Mouse (Mus musculus) hindbrain, embryonic 14.5 days (tissue): ENCODE measurements around the gene Acp2. TPM values are rescaled to one million over a fixed set of nuclear protein-coding genes. Genes with fewer than 3 reads are reported as not detected.

ENCODE experiments used
- ATAC-seq: fragments of 200-750 bp; cut with Nextera tagmentation; 2 replicates; pipeline ENCODE4 v1.8.0; 2017; ENCODE audit warnings: moderate number of reproducible peaks, mild to moderate bottlenecking, moderate TSS enrichment, moderate library complexity; ENCODE audit not compliant: low FRiP score
- DNase-seq: peaks from one replicate; pipeline ENCODE4 v3.0.0-alpha.2; 2015; ENCODE audit warnings: low spot score
- H3K27ac ChIP-seq: fragments of 300-500 bp; sonication (generic); 2 replicates; pipeline ENCODE4 v1.5.1; 2014; ENCODE audit warnings: mild to moderate bottlenecking, moderate library complexity
- H3K27me3 ChIP-seq: fragments of 300-500 bp; sonication (generic); 2 replicates; pipeline ENCODE4 v1.6.1; 2014; ENCODE audit warnings: mild to moderate bottlenecking, low read length, mixed read lengths; ENCODE audit not compliant: control insufficient read depth, insufficient read depth
- H3K36me3 ChIP-seq: fragments of 300-500 bp; sonication (generic); replicated peaks from 2 replicates; pipeline ENCODE4 v1.6.1; 2014; ENCODE audit not compliant: control insufficient read depth, insufficient read depth
- H3K4me1 ChIP-seq: fragments of 300-500 bp; sonication (generic); replicated peaks from 2 replicates; pipeline ENCODE4 v1.6.1; 2014; ENCODE audit warnings: antibody characterized with exemption, low read length, mixed read lengths; ENCODE audit not compliant: control insufficient read depth, insufficient read depth
- H3K4me2 ChIP-seq: fragments of 300-500 bp; sonication (generic); replicated peaks from 2 replicates; pipeline ENCODE4 v1.6.1; 2014; ENCODE audit warnings: mild to moderate bottlenecking, moderate library complexity
- H3K4me3 ChIP-seq: fragments of 300-500 bp; sonication (generic); replicated peaks from 2 replicates; pipeline ENCODE4 v1.5.1; 2014; ENCODE audit warnings: mild to moderate bottlenecking, low read length
- H3K9ac ChIP-seq: fragments of 300-500 bp; sonication (generic); 2 replicates; pipeline ENCODE4 v1.6.1; 2014
- H3K9me3 ChIP-seq: fragments of 300-500 bp; sonication (generic); 2 replicates; pipeline ENCODE4 v1.6.1; 2016; ENCODE audit warnings: low read length; ENCODE audit not compliant: control insufficient read depth
- WGBS: fragments of 180-500 bp; shearing (Covaris S2); extraction: QIAGEN DNeasy Blood & Tissue Kit; methylation state at CpG from one replicate; pipeline ENCODE4 v1.1.7; 2014; 5-methylcytosine and 5-hydroxymethylcytosine counted together
- polyA plus RNA-seq: library from polyadenylated mRNA; unstranded; fragments of >200 nt; fragmentation: Nextera tagmentation; extraction: Ambion mirVana; gene quantifications from 2 replicates; pipeline ENCODE4 v1.2.1, GENCODE M21; 2014

Gene Acp2
- 40.9 and 49.8 TPM in 2 replicates for polyA plus RNA-seq

DNA sequence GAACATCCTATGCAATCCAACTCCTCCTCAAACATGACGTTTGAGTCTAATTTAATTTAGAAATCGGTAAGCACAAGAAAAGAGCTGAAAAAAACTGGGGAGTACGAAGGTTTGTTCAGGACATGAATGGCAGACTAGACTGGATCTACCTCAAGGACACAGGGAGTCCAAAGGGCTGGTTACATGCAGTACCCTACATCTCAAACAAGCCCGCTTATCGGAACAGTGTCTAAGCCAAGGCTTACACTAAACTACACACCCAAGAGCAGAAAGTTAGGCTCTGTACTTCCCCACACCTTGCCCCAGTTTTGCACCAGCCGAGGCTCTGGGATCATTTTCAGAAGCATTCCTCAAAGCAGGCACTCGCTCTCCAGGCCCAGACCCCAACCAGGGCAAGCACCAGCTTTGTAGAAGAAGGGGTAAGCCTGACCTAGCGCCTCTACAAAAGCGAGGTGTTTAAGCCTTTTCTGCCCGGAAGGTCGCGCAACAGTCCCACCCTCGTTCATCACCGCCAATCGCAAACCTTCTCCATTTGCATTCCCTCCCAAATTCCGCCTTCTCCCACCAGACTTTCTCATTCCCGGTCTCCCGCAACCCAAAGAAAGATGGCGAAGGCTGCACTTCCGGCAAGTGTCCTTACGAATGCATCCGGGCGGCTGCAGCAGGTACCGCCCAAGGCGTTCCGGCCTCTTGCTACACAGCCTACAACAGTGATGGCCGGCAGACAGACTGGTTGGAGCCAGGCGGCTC, at the start of gene Acp2, which contains the start of gene Nr1h3:
TSS of gene Acp2 (plus strand) at position 664 of the 750 bp plus-strand sequence.
TSS of gene Nr1h3 (minus strand) at position 613 of the 750 bp plus-strand sequence.
- peak; percentile 94 for DNase-seq
- 5% methylated on average over 28 of the region's 28 CpGs for WGBS
- Histone ChIP-seq H3K4me2 (peak within 1 kb of the TSS; percentile 81), H3K36me3 (peaks cover 25% of the 10 kb centered on the region), H3K27ac (peak within 1 kb of the TSS; percentile 89), H3K4me3 (peak within 1 kb of the TSS; percentile 54), H3K9ac (peak within 1 kb of the TSS; percentile 72), H3K27me3 (no peaks in the 10 kb centered on the region), H3K9me3 (no peaks in the 10 kb centered on the region), H3K4me1 (peaks cover 23% of the 10 kb centered on the region)
- peak; percentile 97 for ATAC-seq

DNA sequence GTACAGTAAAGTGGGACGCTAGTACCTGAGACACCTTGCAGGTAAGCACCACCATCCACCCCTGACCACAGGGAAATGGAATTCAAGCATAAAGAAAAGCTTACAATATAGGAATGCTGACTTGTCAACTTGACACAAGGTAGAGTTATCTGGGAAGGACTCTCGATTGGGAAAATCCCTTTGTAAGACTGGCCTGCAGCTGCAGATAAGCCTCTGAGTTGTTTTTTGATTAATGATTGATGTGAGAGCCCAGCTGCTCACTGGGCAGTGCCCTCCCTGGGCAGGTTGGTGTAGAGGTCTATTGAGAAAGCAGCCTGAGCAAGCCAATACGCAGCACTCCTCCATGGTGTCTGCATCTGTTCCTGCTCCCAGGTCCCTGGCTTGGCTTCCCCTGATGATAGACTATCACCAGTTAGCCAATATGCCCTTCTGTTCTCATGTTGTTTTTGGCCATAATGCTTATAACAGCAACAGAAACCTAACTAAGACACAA, 49.8 kb upstream of the Acp2 start:
- H3K4me3 ChIP-seq, result no peak overlapping the region
- H3K9me3 ChIP-seq, result no peaks in the 10 kb centered on the region
- H3K9ac ChIP-seq, result no peak overlapping the region
- H3K27me3 ChIP-seq, result no peaks in the 10 kb centered on the region
- H3K27ac ChIP-seq, result no peak overlapping the region
- DNase-seq, result no peak
- no peaks in the 10 kb centered on the region for H3K4me1 ChIP-seq
- peaks cover 97% of the 10 kb centered on the region for H3K36me3 ChIP-seq
- 88% methylated on average over 3 of the region's 3 CpGs for WGBS
- ATAC-seq, result no peak
- no peak overlapping the region for H3K4me2 ChIP-seq

DNA sequence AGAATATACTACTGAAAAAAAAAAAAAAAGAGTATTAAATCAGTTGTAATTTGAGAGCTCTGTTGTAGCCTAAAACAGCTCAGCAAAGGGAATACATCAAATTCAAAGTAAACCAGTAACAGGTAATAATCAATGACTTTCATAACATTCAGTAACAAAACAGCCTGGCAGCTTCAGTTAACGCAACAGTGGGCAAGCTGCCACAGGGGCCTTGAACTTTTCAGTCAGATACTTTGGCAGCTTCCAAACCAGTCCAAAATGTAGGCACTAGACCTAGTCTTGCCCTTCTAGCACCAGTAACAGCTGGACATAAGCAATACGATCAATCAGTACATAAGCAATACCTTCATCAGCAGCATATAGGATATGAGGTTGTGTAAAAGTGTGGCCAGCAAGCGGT, 48.6 kb upstream of the Acp2 start:
- no peak overlapping the region for H3K4me2 ChIP-seq
- 97% methylated on average over 3 of the region's 3 CpGs for WGBS
- H3K4me1 ChIP-seq, result no peaks in the 10 kb centered on the region
- H3K9me3 ChIP-seq, result no peaks in the 10 kb centered on the region
- no peak overlapping the region for H3K4me3 ChIP-seq
- ATAC-seq (no peak), DNase-seq (no peak)
- H3K36me3 ChIP-seq, result peaks cover 97% of the 10 kb centered on the region
- H3K9ac ChIP-seq, result no peak overlapping the region
- H3K27me3 ChIP-seq, result no peaks in the 10 kb centered on the region
- no peak overlapping the region for H3K27ac ChIP-seq

DNA sequence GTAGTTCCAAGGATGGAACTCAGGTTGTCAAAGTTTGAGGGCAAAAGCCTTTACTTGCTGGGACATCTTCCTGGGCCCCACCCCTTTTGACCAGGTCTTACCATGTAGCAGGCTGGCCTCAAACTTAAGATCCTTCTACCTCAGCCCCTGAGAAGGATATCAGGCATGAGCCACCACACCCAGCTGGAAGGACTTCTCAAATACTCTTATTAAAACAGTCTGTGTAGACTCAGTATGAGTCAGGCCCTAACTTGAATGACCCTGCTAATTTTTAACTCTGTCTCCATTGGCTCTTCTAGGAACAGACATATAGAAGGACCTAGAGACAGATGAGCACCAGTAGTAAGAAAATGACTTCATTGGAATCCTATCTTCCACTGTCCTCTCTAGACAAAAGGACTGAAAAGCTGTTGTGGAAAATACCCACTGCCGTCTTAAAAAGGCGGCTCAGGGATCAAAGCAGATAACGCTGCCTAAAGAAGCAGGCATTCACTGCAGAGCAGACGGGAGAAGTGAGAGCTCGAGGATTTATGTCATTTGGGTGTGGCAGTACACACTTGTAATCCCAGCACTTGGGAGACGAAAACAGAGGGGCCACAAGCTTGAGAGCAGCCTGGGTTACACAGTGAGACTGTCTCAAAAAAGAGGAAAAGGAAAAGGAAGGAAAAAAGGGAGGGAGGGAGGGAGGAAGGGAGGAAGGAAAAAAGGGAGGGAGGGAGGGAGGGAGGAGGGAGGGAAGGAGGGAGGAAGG, 45.5 kb upstream of the Acp2 start:
- no peak for ATAC-seq
- 43% methylated on average over 6 of the region's 6 CpGs for WGBS

DNA sequence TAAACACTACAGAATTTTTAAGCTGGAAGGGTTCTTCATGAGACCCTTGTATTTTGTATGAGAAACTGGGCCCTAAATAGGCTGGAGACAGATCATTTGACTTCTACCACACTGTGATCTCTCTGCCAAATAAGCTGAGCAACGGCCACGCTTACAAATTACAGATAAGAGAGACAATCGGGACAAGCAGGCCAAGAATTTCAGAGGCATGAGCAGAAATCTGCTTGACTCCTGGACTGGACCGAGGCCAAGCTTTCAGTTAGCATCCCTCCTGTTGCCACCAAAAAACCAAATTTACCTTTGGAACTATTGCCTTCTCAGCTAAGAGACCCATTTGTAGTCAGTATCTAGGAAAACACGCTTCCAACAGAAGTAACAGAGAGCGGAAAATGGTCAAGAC, 42.1 kb upstream of the Acp2 start:
- H3K27ac ChIP-seq, result no peak overlapping the region
- DNase-seq (no peak), ATAC-seq (no peak)
- H3K9me3 ChIP-seq, result no peaks in the 10 kb centered on the region
- H3K4me2 ChIP-seq, result no peak overlapping the region
- H3K9ac ChIP-seq, result no peak overlapping the region
- H3K4me1 ChIP-seq, result no peaks in the 10 kb centered on the region
- no peaks in the 10 kb centered on the region for H3K27me3 ChIP-seq
- peaks cover 98% of the 10 kb centered on the region for H3K36me3 ChIP-seq
- 92% methylated on average over 6 of the region's 6 CpGs for whole genome bisulfite sequencing
- no peak overlapping the region for H3K4me3 ChIP-seq

More for the DNA sequence above, 45.5 kb upstream of the Acp2 start:
- no peak overlapping the region for H3K4me2 ChIP-seq
- H3K4me3 ChIP-seq, result no peak overlapping the region
- H3K9me3 ChIP-seq, result no peaks in the 10 kb centered on the region
- H3K36me3 ChIP-seq, result peaks cover 98% of the 10 kb centered on the region
- no peaks in the 10 kb centered on the region for H3K4me1 ChIP-seq
- no peak overlapping the region for H3K27ac ChIP-seq
- H3K9ac ChIP-seq, result no peak overlapping the region
- H3K27me3 ChIP-seq, result no peaks in the 10 kb centered on the region
- no peak for DNase-seq

DNA sequence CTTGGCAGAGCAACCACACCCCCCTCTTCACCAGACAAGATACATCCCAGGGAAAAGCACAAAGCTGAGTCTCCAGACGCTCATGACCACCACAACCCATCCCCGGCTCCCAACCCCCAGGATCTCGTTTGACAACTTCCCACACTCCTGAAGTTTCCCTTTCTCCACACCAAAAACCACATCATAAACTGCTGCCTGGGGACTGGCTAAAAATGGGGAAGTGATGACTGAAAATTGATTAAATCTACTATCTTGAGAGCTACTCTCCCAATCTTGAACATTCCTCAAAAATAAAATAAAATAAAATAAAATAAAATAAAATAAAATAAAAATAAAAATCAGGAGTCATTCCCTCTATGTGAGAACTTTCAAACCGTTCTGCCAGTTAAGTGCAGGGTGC, 39.7 kb upstream of the Acp2 start:
- no peak overlapping the region for H3K9ac ChIP-seq
- ATAC-seq, result no peak
- no peaks in the 10 kb centered on the region for H3K9me3 ChIP-seq
- H3K4me3 ChIP-seq, result no peak overlapping the region
- H3K4me1 ChIP-seq, result no peaks in the 10 kb centered on the region
- DNase-seq, result no peak
- no peak overlapping the region for H3K27ac ChIP-seq
- peaks cover 98% of the 10 kb centered on the region for H3K36me3 ChIP-seq
- H3K4me2 ChIP-seq, result no peak overlapping the region
- H3K27me3 ChIP-seq, result no peaks in the 10 kb centered on the region
- WGBS, result 91% methylated on average over 4 of the region's 4 CpGs

DNA sequence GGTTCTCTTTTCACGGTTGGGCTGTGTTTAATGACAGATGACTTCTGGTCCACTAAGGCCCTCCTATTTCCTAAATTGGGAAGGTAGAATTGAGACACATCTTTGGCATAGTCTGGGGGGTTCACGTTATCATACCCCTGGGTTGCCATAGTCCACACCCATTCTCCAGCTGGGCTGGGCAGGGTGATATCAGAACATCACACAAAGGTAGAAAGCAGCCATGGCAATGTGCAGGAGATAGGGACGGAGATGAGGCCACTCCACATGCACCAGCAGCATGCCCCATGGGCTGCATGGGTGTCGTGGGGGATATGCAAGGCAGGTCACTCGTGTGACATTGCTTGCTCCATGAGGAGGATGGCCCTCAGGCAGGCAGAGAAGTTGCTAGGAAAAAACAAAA, 39.2 kb upstream of the Acp2 start:
- Histone ChIP-seq H3K27me3 (no peaks in the 10 kb centered on the region), H3K4me3 (no peak overlapping the region), H3K36me3 (peaks cover 98% of the 10 kb centered on the region), H3K9ac (no peak overlapping the region), H3K27ac (no peak overlapping the region), H3K4me2 (no peak overlapping the region), H3K4me1 (no peaks in the 10 kb centered on the region), H3K9me3 (no peaks in the 10 kb centered on the region)
- DNase-seq (no peak), ATAC-seq (no peak)
- WGBS, result 92% methylated on average over 5 of the region's 5 CpGs

DNA sequence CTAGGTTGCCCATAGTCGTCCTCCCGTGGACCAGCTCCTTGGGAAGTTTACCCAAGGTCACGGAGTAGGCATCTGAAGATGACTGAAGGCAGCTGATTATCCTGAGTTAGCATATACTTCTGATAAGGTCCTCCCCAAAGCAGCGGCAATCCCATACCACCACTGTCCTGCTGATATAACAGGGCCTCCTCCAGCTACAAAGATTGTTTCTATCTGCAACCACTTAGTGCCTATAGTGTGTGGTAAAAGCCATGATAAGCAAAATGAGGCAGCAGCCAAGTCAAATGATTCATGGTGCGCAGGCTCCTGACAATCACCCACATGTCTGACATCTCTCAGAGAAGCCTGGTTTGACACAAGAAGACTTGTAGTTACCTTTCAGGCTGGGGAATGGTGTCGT, 37.7 kb upstream of the Acp2 start:
- peaks cover 98% of the 10 kb centered on the region for H3K36me3 ChIP-seq
- no peak overlapping the region for H3K4me2 ChIP-seq
- no peak overlapping the region for H3K4me3 ChIP-seq
- H3K9me3 ChIP-seq, result no peaks in the 10 kb centered on the region
- ATAC-seq (no peak), DNase-seq (no peak)
- H3K27ac ChIP-seq, result no peak overlapping the region
- WGBS, result 95% methylated on average over 6 of the region's 6 CpGs
- no peaks in the 10 kb centered on the region for H3K4me1 ChIP-seq
- H3K9ac ChIP-seq, result no peak overlapping the region
- H3K27me3 ChIP-seq, result no peaks in the 10 kb centered on the region

DNA sequence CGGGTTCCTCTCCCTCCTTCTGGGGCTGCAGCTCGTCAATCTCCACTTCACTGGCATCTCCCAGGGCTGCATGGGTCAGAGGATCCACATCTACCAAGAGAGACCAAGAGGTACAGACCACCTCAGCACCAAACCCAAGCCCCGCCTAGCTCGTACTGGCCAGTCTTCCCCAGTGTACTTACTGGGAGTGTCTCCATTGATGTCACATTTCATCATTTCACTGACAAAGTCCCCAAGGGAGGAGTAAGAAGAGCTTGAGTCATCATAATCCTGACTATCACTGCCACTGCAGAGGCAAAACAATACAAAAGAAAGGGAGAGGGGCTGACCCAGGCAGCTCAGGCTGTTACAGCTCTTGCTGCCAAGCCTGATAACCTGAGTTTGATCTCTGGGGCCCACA, 35.1 kb upstream of the Acp2 start:
- Histone ChIP-seq H3K4me1 (no peaks in the 10 kb centered on the region), H3K9ac (no peak overlapping the region), H3K27me3 (no peaks in the 10 kb centered on the region), H3K9me3 (no peaks in the 10 kb centered on the region), H3K4me2 (no peak overlapping the region), H3K4me3 (no peak overlapping the region), H3K36me3 (peaks cover 96% of the 10 kb centered on the region), H3K27ac (no peak overlapping the region)
- ATAC-seq, result no peak
- DNase-seq, result no peak
- 79% methylated on average over 4 of the region's 4 CpGs for WGBS
